ENCODE assay signal across 8 mouse cellular contexts in genomic region chr7:3646188-3646587, GRCm38 (mm10). TPM values are rescaled to one million over a fixed set of nuclear protein-coding genes. Genes with fewer than 3 reads are reported as not detected.
DNase-seq lines count a peak whose midpoint lies in the region; ATAC-seq and TF ChIP-seq lines count a peak whose summit lies in the region.

No protein-coding gene starts in this region.

- H3K4me3 ChIP-seq in spleen, adult 2 months (ENCODE audit: extremely low read depth, insufficient read depth, insufficient read length) = peak overlapping the region; percentile 99
- H3K4me3 ChIP-seq in forebrain, embryonic 10.5 days = peak overlapping the region; percentile 99
- peak overlapping the region; percentile 98 for H3K4me3 ChIP-seq in limb, embryonic 12.5 days (replicated peaks)
- H3K4me3 ChIP-seq in stomach, embryonic 14.5 days (ENCODE audit: low read depth, low read length) = peak overlapping the region; percentile 91

- H3K9ac ChIP-seq in limb, embryonic 12.5 days (replicated peaks) = peak overlapping the region; percentile 100
- peak overlapping the region; percentile 97 for H3K9ac ChIP-seq in stomach, embryonic 14.5 days (replicated peaks; ENCODE audit: low read depth, low read length)

- H3K36me3 ChIP-seq in spleen, adult 2 months (ENCODE audit: control insufficient read depth, insufficient read depth, low read length) = peaks cover 6% of the 10 kb centered on the region
- H3K36me3 ChIP-seq in forebrain, embryonic 10.5 days (replicated peaks) = peaks cover 57% of the 10 kb centered on the region
- H3K36me3 ChIP-seq in limb, embryonic 12.5 days = peaks cover 45% of the 10 kb centered on the region
- peaks cover 17% of the 10 kb centered on the region; the same call in 1 of the 2 replicates for H3K36me3 ChIP-seq in stomach, embryonic 14.5 days (ENCODE audit: control insufficient read depth, insufficient read depth, low read length)

- peak overlapping the region; percentile 94 for H3K4me2 ChIP-seq in limb, embryonic 12.5 days
- peak overlapping the region; percentile 91 for H3K4me2 ChIP-seq in stomach, embryonic 14.5 days (replicated peaks; ENCODE audit: low read depth, low read length)

- DNase-seq in spleen, adult 2 months (ENCODE audit: low read depth in 1 of 2, low spot score in 2 of 2) = no peak
- DNase-seq in spleen, postnatal 4 days (ENCODE audit: low spot score in 2 of 2) = no peak
- DNase-seq in forebrain, embryonic 10.5 days (ENCODE audit: extremely low spot score, low spot score) = no peak
- DNase-seq in adrenal gland, postnatal 14 days = no peak
- DNase-seq in left cerebral cortex, adult 9 months (ENCODE audit: low spot score in 2 of 2) = no peak
- no peak for DNase-seq in cerebellum, postnatal 25 days

- H3K4me1 ChIP-seq in spleen, adult 2 months (ENCODE audit: control insufficient read depth, insufficient read depth, insufficient read length) = peaks cover 12% of the 10 kb centered on the region; the same call in 1 of the 2 replicates
- H3K4me1 ChIP-seq in forebrain, embryonic 10.5 days = peaks cover 40% of the 10 kb centered on the region
- H3K4me1 ChIP-seq in limb, embryonic 12.5 days (replicated peaks) = peaks cover 30% of the 10 kb centered on the region
- H3K4me1 ChIP-seq in stomach, embryonic 14.5 days (ENCODE audit: control insufficient read depth, insufficient read depth, low read length) = peaks cover 27% of the 10 kb centered on the region

- TF ChIP-seq POLR2A in spleen, adult 2 months (IDR thresholded peaks at IDR 0.05; ENCODE audit: low read depth, low read length) = no peak

- no peaks in the 10 kb centered on the region for H3K9me3 ChIP-seq in forebrain, embryonic 10.5 days
- no peaks in the 10 kb centered on the region for H3K9me3 ChIP-seq in limb, embryonic 12.5 days
- no peaks in the 10 kb centered on the region for H3K9me3 ChIP-seq in stomach, embryonic 14.5 days (ENCODE audit: control insufficient read depth, low read depth, low read length)

- H3K27ac ChIP-seq in spleen, adult 2 months (ENCODE audit: insufficient read depth, low read length) = peak overlapping the region; percentile 5; the same call in 1 of the 2 replicates
- peak overlapping the region; percentile 97 for H3K27ac ChIP-seq in forebrain, embryonic 10.5 days
- no peak overlapping the region for H3K27ac ChIP-seq in limb, embryonic 12.5 days
- no peak overlapping the region; the same call in 1 of the 2 replicates for H3K27ac ChIP-seq in stomach, embryonic 14.5 days (ENCODE audit: low read length)

- H3K27me3 ChIP-seq in spleen, adult 2 months (ENCODE audit: control insufficient read depth, insufficient read depth, low read length) = no peaks in the 10 kb centered on the region
- no peaks in the 10 kb centered on the region for H3K27me3 ChIP-seq in forebrain, embryonic 10.5 days (ENCODE audit: poor library complexity, severe bottlenecking)
- no peaks in the 10 kb centered on the region for H3K27me3 ChIP-seq in limb, embryonic 12.5 days
- H3K27me3 ChIP-seq in stomach, embryonic 14.5 days (ENCODE audit: control insufficient read depth, insufficient read depth, low read length) = no peaks in the 10 kb centered on the region

- WGBS in spleen, adult 2 months = 10% methylated on average over 9 of the region's 9 CpGs
- 30% methylated on average over 9 of the region's 9 CpGs for WGBS in forebrain, embryonic 10.5 days
- WGBS in limb, embryonic 12.5 days = 17% methylated on average over 9 of the region's 9 CpGs
- WGBS in stomach, embryonic 14.5 days = 5% methylated on average over 9 of the region's 9 CpGs

- no peak for TF ChIP-seq CTCF in spleen, adult 2 months (IDR thresholded peaks at IDR 0.05; ENCODE audit: extremely low read depth, insufficient read depth, insufficient read length, insufficient replicate concordance)

- no peak for ATAC-seq in limb, embryonic 12.5 days (ENCODE audit: insufficient number of reproducible peaks, insufficient read depth, low FRiP score, low TSS enrichment, low read depth)
- no peak for ATAC-seq in stomach, embryonic 14.5 days (ENCODE audit: insufficient number of reproducible peaks, insufficient read depth, low FRiP score, low read depth)

RNA-seq across cellular contexts. Expression of gene Cnot3, which starts 1.1 kb away (rescaled TPM):
- polyA plus RNA-seq in spleen, adult 2 months (2012; rRNA removed) = 94.1 and 111 TPM in 2 replicates
- 72.9 and 76.6 TPM in 2 replicates for polyA plus RNA-seq in forebrain, embryonic 10.5 days (2016; fragmentation: Nextera tagmentation; extraction: Ambion mirVana)
- polyA plus RNA-seq in limb, embryonic 12.5 days (2016; fragmentation: Nextera tagmentation; extraction: Ambion mirVana) = 69.5 and 70.3 TPM in 2 replicates
- polyA plus RNA-seq in stomach, embryonic 14.5 days (2014; fragmentation: Nextera tagmentation; extraction: Ambion mirVana) = 58.3 and 59.5 TPM in 2 replicates
- 63.5 and 63.7 TPM in 2 replicates for total RNA-seq in adrenal gland, postnatal 14 days (2021)

RNA-seq across cellular contexts. Expression of gene Prpf31, which starts 16.4 kb away (rescaled TPM):
- polyA plus RNA-seq in spleen, adult 2 months (2012; rRNA removed) = 24.1 and 27.8 TPM in 2 replicates
- 190 and 191 TPM in 2 replicates for polyA plus RNA-seq in forebrain, embryonic 10.5 days (2016; fragmentation: Nextera tagmentation; extraction: Ambion mirVana)
- 133 and 136 TPM in 2 replicates for polyA plus RNA-seq in limb, embryonic 12.5 days (2016; fragmentation: Nextera tagmentation; extraction: Ambion mirVana)
- 85.3 and 94.4 TPM in 2 replicates for polyA plus RNA-seq in stomach, embryonic 14.5 days (2014; fragmentation: Nextera tagmentation; extraction: Ambion mirVana)
- total RNA-seq in adrenal gland, postnatal 14 days (2021) = 37.9 and 41.9 TPM in 2 replicates

RNA-seq across cellular contexts. Expression of gene Tfpt, which starts 16.5 kb away (rescaled TPM):
- 6.8 TPM in 2 replicates for polyA plus RNA-seq in spleen, adult 2 months (2012; rRNA removed)
- 29.0 and 30.8 TPM in 2 replicates for polyA plus RNA-seq in forebrain, embryonic 10.5 days (2016; fragmentation: Nextera tagmentation; extraction: Ambion mirVana)
- 36.5 and 37.8 TPM in 2 replicates for polyA plus RNA-seq in limb, embryonic 12.5 days (2016; fragmentation: Nextera tagmentation; extraction: Ambion mirVana)
- polyA plus RNA-seq in stomach, embryonic 14.5 days (2014; fragmentation: Nextera tagmentation; extraction: Ambion mirVana) = 22.3 and 22.4 TPM in 2 replicates
- 21.6 and 25.6 TPM in 2 replicates for total RNA-seq in adrenal gland, postnatal 14 days (2021)

RNA-seq across cellular contexts. Expression of gene Leng1, which starts 19.5 kb away (rescaled TPM):
- 1.8 and 2.3 TPM in 2 replicates for polyA plus RNA-seq in spleen, adult 2 months (2012; rRNA removed)
- polyA plus RNA-seq in forebrain, embryonic 10.5 days (2016; fragmentation: Nextera tagmentation; extraction: Ambion mirVana) = 14.6 and 15.4 TPM in 2 replicates
- 19.5 and 20.7 TPM in 2 replicates for polyA plus RNA-seq in limb, embryonic 12.5 days (2016; fragmentation: Nextera tagmentation; extraction: Ambion mirVana)
- polyA plus RNA-seq in stomach, embryonic 14.5 days (2014; fragmentation: Nextera tagmentation; extraction: Ambion mirVana) = 14.0 and 14.1 TPM in 2 replicates
- total RNA-seq in adrenal gland, postnatal 14 days (2021) = 14.7 and 15.9 TPM in 2 replicates

RNA-seq across cellular contexts. Expression of gene Ndufa3, which starts 29.0 kb away (rescaled TPM):
- polyA plus RNA-seq in spleen, adult 2 months (2012; rRNA removed) = 117 and 124 TPM in 2 replicates
- 363 and 367 TPM in 2 replicates for polyA plus RNA-seq in forebrain, embryonic 10.5 days (2016; fragmentation: Nextera tagmentation; extraction: Ambion mirVana)
- 385 and 392 TPM in 2 replicates for polyA plus RNA-seq in limb, embryonic 12.5 days (2016; fragmentation: Nextera tagmentation; extraction: Ambion mirVana)
- 517 and 630 TPM in 2 replicates for polyA plus RNA-seq in stomach, embryonic 14.5 days (2014; fragmentation: Nextera tagmentation; extraction: Ambion mirVana)
- total RNA-seq in adrenal gland, postnatal 14 days (2021) = 975 and 1,034 TPM in 2 replicates

Comparison
In these comparisons a context has a peak if more than half of its experiments do, and no peak if none do; other contexts are left out.
1. H3K27ac ChIP-seq: peak in spleen, adult 2 months (single experiment) and forebrain, embryonic 10.5 days (single experiment); none in limb, embryonic 12.5 days (single experiment) and stomach, embryonic 14.5 days (single experiment).
2. Peak in every context shown above with its lines, with median percentiles within 50 percentile points of each other: H3K4me3 ChIP-seq.